Mouse (Mus musculus) stomach, embryonic 16.5 days (tissue): ENCODE results near the gene Pnmt. TPM values are rescaled to one million over a fixed set of nuclear protein-coding genes. Genes with fewer than 3 reads are reported as not detected.

Source experiments
- ATAC-seq: fragments of 200-750 bp; cut with Nextera tagmentation; 2 replicates; pipeline ENCODE4 v1.8.0; 2017; ENCODE audit warnings: moderate number of reproducible peaks, moderate TSS enrichment; ENCODE audit not compliant: insufficient read depth, low FRiP score
- H3K27ac ChIP-seq: fragments of 300-500 bp; sonication (generic); 2 replicates; pipeline ENCODE4 v1.5.1; 2014; ENCODE audit warnings: low read length
- H3K27me3 ChIP-seq: fragments of 300-500 bp; sonication (generic); 2 replicates; pipeline ENCODE4 v1.6.1; 2014; ENCODE audit warnings: low read length, control low read depth, mixed read lengths; ENCODE audit not compliant: control insufficient read depth, insufficient read depth
- H3K36me3 ChIP-seq: fragments of 300-500 bp; sonication (generic); 2 replicates; pipeline ENCODE4 v1.6.1; 2014; ENCODE audit warnings: low read length; ENCODE audit not compliant: control insufficient read depth, insufficient read depth
- H3K4me1 ChIP-seq: fragments of 300-500 bp; sonication (generic); 2 replicates; pipeline ENCODE4 v1.6.1; 2014; ENCODE audit warnings: low read length, control low read depth, mixed read lengths; ENCODE audit not compliant: control insufficient read depth, insufficient read depth
- H3K4me2 ChIP-seq: fragments of 300-500 bp; sonication (generic); 2 replicates; pipeline ENCODE4 v1.6.1; 2014; ENCODE audit warnings: low read depth, low read length, mixed read lengths
- H3K4me3 ChIP-seq: fragments of 300-500 bp; sonication (generic); replicated peaks from 2 replicates; pipeline ENCODE4 v1.5.1; 2014; ENCODE audit warnings: mild to moderate bottlenecking, low read length
- H3K9ac ChIP-seq: fragments of 300-500 bp; sonication (generic); 2 replicates; pipeline ENCODE4 v1.6.1; 2014; ENCODE audit warnings: low read length
- H3K9me3 ChIP-seq: fragments of 300-500 bp; sonication (generic); replicated peaks from 2 replicates; pipeline ENCODE4 v1.6.1; 2016; ENCODE audit warnings: low read length, control low read depth; ENCODE audit not compliant: control insufficient read depth
- WGBS: fragments of 180-500 bp; shearing (Covaris S2); extraction: QIAGEN DNeasy Blood & Tissue Kit; methylation state at CpG from one replicate; pipeline ENCODE4 v1.1.7; 2014; 5-methylcytosine and 5-hydroxymethylcytosine counted together
- polyA plus RNA-seq: library from polyadenylated mRNA; unstranded; fragments of >200 nt; fragmentation: Nextera tagmentation; extraction: Ambion mirVana; gene quantifications from 2 replicates; pipeline ENCODE4 v1.2.1, GENCODE M21; 2015

Pnmt gene
- polyA plus RNA-seq, 1 experiment from 2014 or later: 0.15 TPM

GRCm38 (mm10) chr11:98437441-98437840 is 51.2 kb downstream of the Pnmt start:
- H3K4me2 ChIP-seq: no peak overlapping the region; the same call in 1 of the 2 replicates
- no peak for ATAC-seq
- peaks cover 9% of the 10 kb centered on the region; the same call in 1 of the 2 replicates for H3K36me3 ChIP-seq
- 70% methylated on average over 6 of the region's 6 CpGs for whole genome bisulfite sequencing
- no peak overlapping the region for H3K27ac ChIP-seq
- H3K9me3 ChIP-seq: no peaks in the 10 kb centered on the region; the same call in 1 of the 2 replicates
- no peak overlapping the region for H3K9ac ChIP-seq
- H3K4me3 ChIP-seq: no peak overlapping the region
- H3K4me1 ChIP-seq: no peaks in the 10 kb centered on the region; the same call in 1 of the 2 replicates
- H3K27me3 ChIP-seq: no peaks in the 10 kb centered on the region

Other genes starting within 250 kb of the Pnmt start
- gene Fbxl20, start 236.0 kb upstream of the Pnmt start, polyA plus RNA-seq: 13.3 and 17.8 TPM in 2 replicates
- 46.4 and 53.3 TPM in 2 replicates for gene Med1, start 193.2 kb upstream of the Pnmt start, polyA plus RNA-seq
- gene Cdk12, start 183.4 kb upstream of the Pnmt start, polyA plus RNA-seq: 7.6 and 7.7 TPM in 2 replicates
- 0.06 TPM in 1 of 2 replicates, not detected in the other for gene Neurod2, start 56.8 kb upstream of the Pnmt start, polyA plus RNA-seq
- gene Ppp1r1b, start 38.0 kb upstream of the Pnmt start, polyA plus RNA-seq: 18.7 and 20.3 TPM in 2 replicates
- 43.9 and 51.8 TPM in 2 replicates for gene Stard3, start 28.1 kb upstream of the Pnmt start, polyA plus RNA-seq
- gene Tcap, start 2.6 kb upstream of the Pnmt start, polyA plus RNA-seq: 0.57 and 9.3 TPM in 2 replicates
- gene Pgap3, start 14.0 kb downstream of the Pnmt start, polyA plus RNA-seq: 16.4 and 17.0 TPM in 2 replicates
- gene Erbb2, start 26.0 kb downstream of the Pnmt start, polyA plus RNA-seq: 52.1 and 62.2 TPM in 2 replicates
- gene Mien1, start 52.5 kb downstream of the Pnmt start, polyA plus RNA-seq: 152 and 157 TPM in 2 replicates
- gene Grb7, start 59.9 kb downstream of the Pnmt start, polyA plus RNA-seq: 44.3 and 53.1 TPM in 2 replicates
- 0.31 and 0.54 TPM in 2 replicates for gene Ikzf3, start 159.6 kb downstream of the Pnmt start, polyA plus RNA-seq
- gene Zpbp2, start 164.6 kb downstream of the Pnmt start, polyA plus RNA-seq: 0.18 and 0.19 TPM in 2 replicates
- gene Ormdl3, start 200.9 kb downstream of the Pnmt start, polyA plus RNA-seq: 56.8 and 61.0 TPM in 2 replicates
- gene Lrrc3c, start 211.8 kb downstream of the Pnmt start, polyA plus RNA-seq: not detected in 2 replicates
- gene Gm12355, start 239.2 kb downstream of the Pnmt start, polyA plus RNA-seq: 0.39 and 1.6 TPM in 2 replicates
- gene Gsdma3, start 239.9 kb downstream of the Pnmt start, polyA plus RNA-seq: not detected in 2 replicates